Mouse (Mus musculus) hindbrain, embryonic 16.5 days (tissue): Measurements from ENCODE around the gene Abcd2. TPM values are rescaled to one million over a fixed set of nuclear protein-coding genes. Genes with fewer than 3 reads are reported as not detected.
A peak's percentile ranks its signal among the peaks of the same experiment; 100 is the strongest.

Experiments used
- ATAC-seq: fragments of 200-750 bp; cut with Nextera tagmentation; 2 replicates; pipeline ENCODE4 v1.8.0; 2017; ENCODE audit warnings: moderate TSS enrichment, moderate library complexity
- H3K27ac ChIP-seq: fragments of 300-500 bp; sonication (generic); 2 replicates; pipeline ENCODE4 v1.5.1; 2014; ENCODE audit warnings: low read depth, mild to moderate bottlenecking, control low read depth, low read length, moderate library complexity
- H3K27me3 ChIP-seq: fragments of 300-500 bp; sonication (generic); replicated peaks from 2 replicates; pipeline ENCODE4 v1.6.1; 2014; ENCODE audit warnings: low read length; ENCODE audit not compliant: control insufficient read depth, insufficient read depth
- H3K36me3 ChIP-seq: fragments of 300-500 bp; sonication (generic); 2 replicates; pipeline ENCODE4 v1.6.1; 2014; ENCODE audit warnings: mild to moderate bottlenecking, low read length, moderate library complexity, mixed read lengths; ENCODE audit not compliant: control insufficient read depth, insufficient read depth
- H3K4me1 ChIP-seq: fragments of 300-500 bp; sonication (generic); 2 replicates; pipeline ENCODE4 v1.6.1; 2014; ENCODE audit warnings: low read depth, low read length; ENCODE audit not compliant: control insufficient read depth, insufficient read depth
- H3K4me2 ChIP-seq: fragments of 300-500 bp; sonication (generic); 2 replicates; pipeline ENCODE4 v1.6.1; 2014; ENCODE audit warnings: mild to moderate bottlenecking, low read length, control low read depth, moderate library complexity
- H3K4me3 ChIP-seq: fragments of 300-500 bp; sonication (generic); 2 replicates; pipeline ENCODE4 v1.5.1; 2014; ENCODE audit warnings: mild to moderate bottlenecking, low read length, control low read depth, moderate library complexity
- H3K9ac ChIP-seq: fragments of 300-500 bp; sonication (generic); 2 replicates; pipeline ENCODE4 v1.6.1; 2014; ENCODE audit warnings: low read depth, mild to moderate bottlenecking, control low read depth, low read length, moderate library complexity
- H3K9me3 ChIP-seq: fragments of 300-500 bp; sonication (generic); 2 replicates; pipeline ENCODE4 v1.6.1; 2014; ENCODE audit warnings: mild to moderate bottlenecking, low read length, moderate library complexity; ENCODE audit not compliant: control insufficient read depth
- WGBS: fragments of 180-500 bp; shearing (Covaris S2); extraction: QIAGEN DNeasy Blood & Tissue Kit; methylation state at CpG from one replicate; pipeline ENCODE4 v1.1.7; 2014; 5-methylcytosine and 5-hydroxymethylcytosine counted together
- polyA plus RNA-seq: library from polyadenylated mRNA; unstranded; fragments of >200 nt; fragmentation: Nextera tagmentation; extraction: Ambion mirVana; gene quantifications from 2 replicates; pipeline ENCODE4 v1.2.1, GENCODE M21; 2015

Abcd2 gene
- polyA plus RNA-seq, 1 experiment from 2014 or later, result 8.0 TPM

GRCm38 (mm10) chr15:91190519-91191207, 936 bp downstream of the Abcd2 start:
- H3K4me3 ChIP-seq, result peak overlapping the region; percentile 56
- peaks cover 8% of the 10 kb centered on the region for H3K4me1 ChIP-seq
- 0 out of 2 replicates have a peak, but pooled peaks have one; percentile 49 for ATAC-seq
- no peaks in the 10 kb centered on the region for H3K27me3 ChIP-seq
- H3K9me3 ChIP-seq, result no peaks in the 10 kb centered on the region
- peak overlapping the region; percentile 69 for H3K9ac ChIP-seq
- no peaks in the 10 kb centered on the region for H3K36me3 ChIP-seq
- H3K27ac ChIP-seq, result peak overlapping the region; percentile 86
- WGBS, result 23% methylated on average over 17 of the region's 17 CpGs
- peak overlapping the region; percentile 86 for H3K4me2 ChIP-seq

GRCm38 (mm10) chr15:91190026-91190425, 1.6 kb downstream of the Abcd2 start:
- Histone ChIP-seq H3K4me2 (peak overlapping the region; percentile 86), H3K27ac (no peak overlapping the region), H3K9ac (peak overlapping the region; percentile 45), H3K36me3 (no peaks in the 10 kb centered on the region), H3K4me3 (peak overlapping the region; percentile 56), H3K27me3 (no peaks in the 10 kb centered on the region), H3K4me1 (peaks cover 8% of the 10 kb centered on the region), H3K9me3 (no peaks in the 10 kb centered on the region)
- WGBS, result 11% methylated on average over 4 of the region's 4 CpGs
- no peak for ATAC-seq

- WGBS, result 77% methylated on average over 6 of the region's 6 CpGs
- Histone ChIP-seq H3K27ac (no peak overlapping the region), H3K27me3 (no peaks in the 10 kb centered on the region), H3K36me3 (no peaks in the 10 kb centered on the region), H3K9ac (no peak overlapping the region), H3K9me3 (no peaks in the 10 kb centered on the region), H3K4me2 (no peak overlapping the region), H3K4me1 (peaks cover 8% of the 10 kb centered on the region), H3K4me3 (no peak overlapping the region)
- no peak for ATAC-seq
These were observed 5.2 kb downstream of the Abcd2 start for GRCm38 (mm10) chr15:91186358-91186757.

- 0 out of 2 replicates have a peak, but pooled peaks have one; percentile 54 for ATAC-seq
- H3K27ac ChIP-seq, result no peak overlapping the region
These were observed 11.5 kb downstream of the Abcd2 start for GRCm38 (mm10) chr15:91179911-91180622.

GRCm38 (mm10) chr15:91178656-91179314, 12.8 kb downstream of the Abcd2 start:
- Histone ChIP-seq H3K27me3 (no peaks in the 10 kb centered on the region), H3K27ac (no peak overlapping the region), H3K4me3 (no peak overlapping the region), H3K36me3 (no peaks in the 10 kb centered on the region), H3K4me2 (no peak overlapping the region), H3K9ac (no peak overlapping the region), H3K9me3 (no peaks in the 10 kb centered on the region), H3K4me1 (no peaks in the 10 kb centered on the region)
- 84% methylated on average over 9 of the region's 9 CpGs for WGBS
- ATAC-seq, result no peak

More at GRCm38 (mm10) chr15:91179911-91180622, 11.5 kb downstream of the Abcd2 start:
- no peaks in the 10 kb centered on the region for H3K9me3 ChIP-seq
- 49% methylated on average over 15 of the region's 15 CpGs for WGBS
- no peaks in the 10 kb centered on the region for H3K4me1 ChIP-seq
- no peak overlapping the region for H3K4me3 ChIP-seq
- H3K36me3 ChIP-seq, result no peaks in the 10 kb centered on the region
- H3K27me3 ChIP-seq, result no peaks in the 10 kb centered on the region
- H3K9ac ChIP-seq, result no peak overlapping the region
- H3K4me2 ChIP-seq, result no peak overlapping the region

GRCm38 (mm10) chr15:91172193-91172592, 19.4 kb downstream of the Abcd2 start:
- 80% methylated on average over 4 of the region's 4 CpGs for WGBS
- no peaks in the 10 kb centered on the region for H3K4me1 ChIP-seq
- H3K4me3 ChIP-seq, result no peak overlapping the region
- no peak overlapping the region for H3K4me2 ChIP-seq
- no peaks in the 10 kb centered on the region for H3K36me3 ChIP-seq
- no peaks in the 10 kb centered on the region for H3K9me3 ChIP-seq
- no peaks in the 10 kb centered on the region for H3K27me3 ChIP-seq
- ATAC-seq, result no peak
- H3K9ac ChIP-seq, result no peak overlapping the region
- H3K27ac ChIP-seq, result no peak overlapping the region

GRCm38 (mm10) chr15:91171332-91171731, 20.3 kb downstream of the Abcd2 start:
- no peak for ATAC-seq
- no peak overlapping the region for H3K27ac ChIP-seq
- no peaks in the 10 kb centered on the region for H3K4me1 ChIP-seq
- H3K36me3 ChIP-seq, result no peaks in the 10 kb centered on the region
- no peaks in the 10 kb centered on the region for H3K9me3 ChIP-seq
- 77% methylated on average over 4 of the region's 4 CpGs for WGBS
- H3K4me2 ChIP-seq, result no peak overlapping the region
- no peak overlapping the region for H3K4me3 ChIP-seq
- no peaks in the 10 kb centered on the region for H3K27me3 ChIP-seq
- no peak overlapping the region for H3K9ac ChIP-seq

- no peaks in the 10 kb centered on the region for H3K36me3 ChIP-seq
- H3K9ac ChIP-seq, result no peak overlapping the region
- no peak overlapping the region for H3K27ac ChIP-seq
- H3K4me1 ChIP-seq, result no peaks in the 10 kb centered on the region
- no peak overlapping the region for H3K4me2 ChIP-seq
- no peaks in the 10 kb centered on the region for H3K9me3 ChIP-seq
- ATAC-seq, result peak; percentile 70; the same call in 1 of the 2 replicates
- H3K4me3 ChIP-seq, result no peak overlapping the region
- WGBS, result 61% methylated on average over 9 of the region's 9 CpGs
- H3K27me3 ChIP-seq, result no peaks in the 10 kb centered on the region
These were observed 20.8 kb downstream of the Abcd2 start for GRCm38 (mm10) chr15:91170602-91171328.
